Mouse (Mus musculus): ENCODE measurements around the gene Clec1b.

- TF ChIP-seq CTCF (IDR thresholded peaks at IDR 0.05; ENCODE audit: insufficient read depth, low read length) (no peak), POLR2A (IDR thresholded peaks at IDR 0.05; ENCODE audit: borderline replicate concordance, extremely low read depth, low read depth, low read length) (no peak)
These were observed 30.2 kb downstream of the Clec1b start for GRCm38 (mm10) chr6:129427281-129427680.

Measured in lung, adult 2 months (tissue).